Mouse (Mus musculus): ENCODE results near the gene Rrm2.

GRCm38 (mm10) chr12:24709409-24709808 lies 1.4 kb downstream of the Rrm2 start:
- TF ChIP-seq POLR2A (IDR thresholded peaks at IDR 0.05; ENCODE audit: insufficient read depth, low read depth, low read length) (no peak), CTCF (IDR thresholded peaks at IDR 0.05) (no peak), EP300 (IDR thresholded peaks at IDR 0.05; ENCODE audit: insufficient read depth, low read depth, low read length) (no peak)
